Mouse (Mus musculus) stomach, embryonic 14.5 days (tissue): ENCODE measurements around the gene Clip2. TPM values are rescaled to one million over a fixed set of nuclear protein-coding genes. Genes with fewer than 3 reads are reported as not detected.

Experiments used
- ATAC-seq: fragments of 200-750 bp; cut with Nextera tagmentation; 2 replicates; pipeline ENCODE4 v1.8.0; 2017; ENCODE audit warnings: low read depth, moderate TSS enrichment; ENCODE audit not compliant: insufficient number of reproducible peaks, insufficient read depth, low FRiP score
- H3K27ac ChIP-seq: fragments of 300-500 bp; sonication (generic); 2 replicates; pipeline ENCODE4 v1.5.1; 2014; ENCODE audit warnings: mild to moderate bottlenecking, low read length, moderate library complexity, mixed read lengths
- H3K27me3 ChIP-seq: fragments of 300-500 bp; sonication (generic); 2 replicates; pipeline ENCODE4 v1.6.1; 2014; ENCODE audit warnings: low read length, control low read depth, mixed read lengths; ENCODE audit not compliant: control insufficient read depth, insufficient read depth
- H3K36me3 ChIP-seq: fragments of 300-500 bp; sonication (generic); 2 replicates; pipeline ENCODE4 v1.6.1; 2014; ENCODE audit warnings: mild to moderate bottlenecking, control low read depth, low read length, moderate library complexity, mixed read lengths; ENCODE audit not compliant: control insufficient read depth, insufficient read depth
- H3K4me1 ChIP-seq: fragments of 300-500 bp; sonication (generic); 2 replicates; pipeline ENCODE4 v1.6.1; 2014; ENCODE audit warnings: low read length, control low read depth, mixed read lengths; ENCODE audit not compliant: control insufficient read depth, insufficient read depth
- H3K4me2 ChIP-seq: fragments of 300-500 bp; sonication (generic); replicated peaks from 2 replicates; pipeline ENCODE4 v1.6.1; 2014; ENCODE audit warnings: low read depth, low read length, control low read depth
- H3K4me3 ChIP-seq: fragments of 300-500 bp; sonication (generic); 2 replicates; pipeline ENCODE4 v1.5.1; 2014; ENCODE audit warnings: low read depth, low read length, control low read depth
- H3K9ac ChIP-seq: fragments of 300-500 bp; sonication (generic); replicated peaks from 2 replicates; pipeline ENCODE4 v1.6.1; 2014; ENCODE audit warnings: low read depth, mild to moderate bottlenecking, control low read depth, low read length, moderate library complexity, mixed read lengths
- H3K9me3 ChIP-seq: fragments of 300-500 bp; sonication (generic); 2 replicates; pipeline ENCODE4 v1.6.1; 2016; ENCODE audit warnings: low read depth, low read length, control low read depth; ENCODE audit not compliant: control insufficient read depth
- WGBS: fragments of 180-500 bp; shearing (Covaris S2); extraction: QIAGEN DNeasy Blood & Tissue Kit; methylation state at CpG from one replicate; pipeline ENCODE4 v1.1.7; 2014; 5-methylcytosine and 5-hydroxymethylcytosine counted together
- polyA plus RNA-seq: library from polyadenylated mRNA; unstranded; fragments of >200 nt; fragmentation: Nextera tagmentation; extraction: Ambion mirVana; gene quantifications from 2 replicates; pipeline ENCODE4 v1.2.1, GENCODE M21; 2014

The Clip2 gene
- polyA plus RNA-seq, 1 experiment from 2014 or later, result 4.4 TPM

DNA sequence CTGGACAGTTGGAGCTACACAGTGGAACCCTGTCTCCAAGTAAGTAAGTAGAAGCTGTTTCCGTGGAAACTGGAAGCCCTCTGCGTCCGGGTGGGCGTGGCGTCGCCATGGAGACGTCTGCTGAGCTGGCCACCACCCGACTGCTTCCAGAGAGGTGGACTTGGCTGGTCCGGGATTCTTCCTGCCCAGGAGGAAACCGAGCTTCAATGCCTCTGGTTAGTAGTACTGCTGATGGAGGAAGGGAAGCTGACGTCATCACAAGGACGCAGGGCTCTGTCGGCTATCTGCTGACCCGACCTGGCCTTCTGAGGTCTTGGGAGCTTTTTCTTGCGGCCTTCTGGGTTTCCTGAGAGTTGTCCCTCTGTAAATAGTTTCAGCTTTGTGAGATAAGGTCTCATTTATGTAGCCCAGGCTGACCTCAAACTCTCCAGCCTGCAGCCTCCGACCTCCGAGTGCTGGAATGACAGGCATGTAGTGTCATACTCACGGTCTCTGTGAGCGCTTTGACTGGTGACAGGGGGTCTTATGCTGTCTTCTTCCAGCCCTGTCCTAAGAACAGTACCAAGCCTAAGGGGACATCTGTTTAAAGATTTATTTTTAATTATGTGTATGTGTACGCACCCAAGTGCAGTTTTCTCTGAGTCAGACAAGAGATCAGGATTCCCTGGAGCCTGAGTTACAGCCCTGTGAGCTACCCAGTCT is 3.4 kb upstream of the Clip2 start:
- Histone ChIP-seq H3K9ac (no peak overlapping the region), H3K36me3 (no peaks in the 10 kb centered on the region), H3K9me3 (no peaks in the 10 kb centered on the region), H3K4me1 (peaks cover 26% of the 10 kb centered on the region), H3K27ac (no peak overlapping the region), H3K27me3 (no peaks in the 10 kb centered on the region), H3K4me2 (peak overlapping the region; percentile 30), H3K4me3 (no peak overlapping the region)
- WGBS, result 7% methylated on average over 20 of the region's 20 CpGs
- ATAC-seq, result 0 out of 2 replicates have a peak, but pooled peaks have one; percentile 7

DNA sequence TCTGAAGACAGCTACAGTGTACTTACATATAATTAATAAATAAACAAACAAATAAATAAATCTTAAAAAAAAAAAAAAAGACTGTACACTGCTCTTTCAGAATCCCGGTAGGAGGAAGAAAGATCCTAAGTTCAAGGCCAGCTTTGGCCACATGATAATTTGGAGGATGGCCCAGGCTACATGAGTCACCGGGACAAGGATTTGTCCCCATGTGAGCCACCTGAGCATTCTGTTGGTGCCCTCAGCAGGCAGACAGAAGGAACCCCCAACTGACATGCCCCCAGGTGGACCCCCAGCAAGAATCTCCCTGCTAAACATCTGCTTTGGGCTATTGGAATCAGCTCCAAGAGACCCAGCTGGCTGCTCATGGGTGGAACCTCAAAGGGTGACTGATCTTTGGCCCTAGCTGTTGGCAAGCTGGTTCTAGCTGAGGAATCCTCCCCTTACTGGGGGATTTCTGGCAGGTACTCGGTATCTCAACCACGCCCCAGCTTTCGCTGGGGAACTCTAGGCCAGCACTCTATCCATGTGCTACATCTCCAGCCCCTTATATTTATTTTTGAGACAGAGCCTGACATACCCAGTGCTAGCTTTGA is 1.8 kb upstream of the Clip2 start:
- ATAC-seq, result no peak
- 73% methylated on average over 5 of the region's 5 CpGs for WGBS
- H3K4me3 ChIP-seq, result no peak overlapping the region

GRCm38 (mm10) chr5:134551233-134552109 is 763 bp downstream of the Clip2 start:
- ATAC-seq, result peak; percentile 1; the same call in 1 of the 2 replicates
- no peaks in the 10 kb centered on the region for H3K27me3 ChIP-seq

More for the DNA sequence above, 1.8 kb upstream of the Clip2 start:
- no peaks in the 10 kb centered on the region for H3K27me3 ChIP-seq
- peaks cover 29% of the 10 kb centered on the region for H3K4me1 ChIP-seq
- no peaks in the 10 kb centered on the region for H3K9me3 ChIP-seq
- no peak overlapping the region for H3K9ac ChIP-seq
- no peak overlapping the region for H3K4me2 ChIP-seq
- H3K36me3 ChIP-seq, result no peaks in the 10 kb centered on the region
- H3K27ac ChIP-seq, result no peak overlapping the region

GRCm38 (mm10) chr5:134550836-134551232 is 1.4 kb downstream of the Clip2 start:
- H3K27me3 ChIP-seq, result no peaks in the 10 kb centered on the region
- H3K4me1 ChIP-seq, result peaks cover 33% of the 10 kb centered on the region
- H3K9ac ChIP-seq, result peak overlapping the region; percentile 74; the same call in 1 of the 2 replicates
- H3K27ac ChIP-seq, result peak overlapping the region; percentile 90; the same call in 1 of the 2 replicates
- 8% methylated on average over 6 of the region's 6 CpGs for WGBS
- peak overlapping the region; percentile 60 for H3K4me3 ChIP-seq
- ATAC-seq, result no peak
- no peaks in the 10 kb centered on the region for H3K9me3 ChIP-seq
- H3K4me2 ChIP-seq, result peak overlapping the region; percentile 88
- no peaks in the 10 kb centered on the region for H3K36me3 ChIP-seq

More at GRCm38 (mm10) chr5:134551233-134552109, 763 bp downstream of the Clip2 start:
- Histone ChIP-seq H3K9ac (peak overlapping the region; percentile 74), H3K4me3 (peak overlapping the region; percentile 60), H3K36me3 (no peaks in the 10 kb centered on the region), H3K9me3 (no peaks in the 10 kb centered on the region), H3K4me2 (peak overlapping the region; percentile 88), H3K4me1 (peaks cover 34% of the 10 kb centered on the region), H3K27ac (peak overlapping the region; percentile 90)
- under 1% methylated on average over 51 of the region's 52 CpGs for WGBS

- no peak for ATAC-seq
- no peaks in the 10 kb centered on the region for H3K9me3 ChIP-seq
- no peaks in the 10 kb centered on the region for H3K36me3 ChIP-seq
- peaks cover 24% of the 10 kb centered on the region for H3K4me1 ChIP-seq
- WGBS, result 80% methylated on average over 3 of the region's 3 CpGs
- no peak overlapping the region for H3K4me3 ChIP-seq
- no peak overlapping the region for H3K4me2 ChIP-seq
- H3K27me3 ChIP-seq, result no peaks in the 10 kb centered on the region
- H3K9ac ChIP-seq, result no peak overlapping the region
- no peak overlapping the region for H3K27ac ChIP-seq
These were observed 2.5 kb downstream of the Clip2 start for GRCm38 (mm10) chr5:134549640-134550168.

GRCm38 (mm10) chr5:134548306-134548705 is 3.9 kb downstream of the Clip2 start:
- ATAC-seq, result no peak
- Histone ChIP-seq H3K9ac (no peak overlapping the region), H3K27me3 (no peaks in the 10 kb centered on the region), H3K4me1 (peaks cover 24% of the 10 kb centered on the region), H3K4me3 (no peak overlapping the region), H3K36me3 (no peaks in the 10 kb centered on the region), H3K9me3 (no peaks in the 10 kb centered on the region), H3K27ac (no peak overlapping the region), H3K4me2 (no peak overlapping the region)
- 48% methylated on average over 5 of the region's 5 CpGs for WGBS

- WGBS, result 87% methylated on average over 7 of the region's 7 CpGs
- Histone ChIP-seq H3K9ac (no peak overlapping the region), H3K36me3 (no peaks in the 10 kb centered on the region), H3K27me3 (no peaks in the 10 kb centered on the region), H3K27ac (no peak overlapping the region), H3K4me3 (no peak overlapping the region), H3K9me3 (no peaks in the 10 kb centered on the region), H3K4me1 (peaks cover 22% of the 10 kb centered on the region), H3K4me2 (no peak overlapping the region)
- no peak for ATAC-seq
These were observed 5.4 kb downstream of the Clip2 start for GRCm38 (mm10) chr5:134546790-134547189.

DNA sequence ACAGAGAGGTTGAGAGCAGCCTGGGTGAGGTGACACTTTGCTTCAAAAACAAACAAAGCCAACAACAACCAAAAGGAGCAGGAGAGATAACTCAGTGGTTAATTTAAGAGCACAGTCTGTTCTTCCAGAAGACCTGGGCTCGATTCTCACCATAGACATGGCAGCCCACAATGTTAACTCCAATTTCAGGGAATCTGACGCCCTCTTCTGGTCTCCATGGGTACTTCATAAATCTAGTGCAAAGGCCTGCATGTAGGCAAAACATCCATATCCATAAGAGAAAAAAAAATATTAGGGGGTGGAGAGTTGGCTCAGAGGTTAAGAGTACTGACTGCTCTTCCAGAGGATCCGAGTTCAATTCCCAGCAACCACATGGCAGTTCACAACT is 7.0 kb downstream of the Clip2 start:
- no peak overlapping the region for H3K9ac ChIP-seq
- no peaks in the 10 kb centered on the region for H3K27me3 ChIP-seq
- H3K27ac ChIP-seq, result no peak overlapping the region
- H3K4me3 ChIP-seq, result no peak overlapping the region
- peaks cover 29% of the 10 kb centered on the region for H3K4me1 ChIP-seq
- no peaks in the 10 kb centered on the region for H3K9me3 ChIP-seq
- ATAC-seq, result no peak
- no peaks in the 10 kb centered on the region for H3K36me3 ChIP-seq
- no peak overlapping the region for H3K4me2 ChIP-seq
- WGBS, result 50% methylated on average over 3 of the region's 3 CpGs
